Mouse (Mus musculus): ENCODE results near the gene Sox13. TPM values are rescaled to one million over a fixed set of nuclear protein-coding genes. Genes with fewer than 3 reads are reported as not detected.
"Not testable (repeated sequence)": the region's sequence is repeated elsewhere in the genome, so short reads cannot be mapped to it uniquely, and the experiment has no call there.

The Sox13 gene
- polyA plus RNA-seq, 1 experiment from 2014 or later, result 33.6 TPM

DNA sequence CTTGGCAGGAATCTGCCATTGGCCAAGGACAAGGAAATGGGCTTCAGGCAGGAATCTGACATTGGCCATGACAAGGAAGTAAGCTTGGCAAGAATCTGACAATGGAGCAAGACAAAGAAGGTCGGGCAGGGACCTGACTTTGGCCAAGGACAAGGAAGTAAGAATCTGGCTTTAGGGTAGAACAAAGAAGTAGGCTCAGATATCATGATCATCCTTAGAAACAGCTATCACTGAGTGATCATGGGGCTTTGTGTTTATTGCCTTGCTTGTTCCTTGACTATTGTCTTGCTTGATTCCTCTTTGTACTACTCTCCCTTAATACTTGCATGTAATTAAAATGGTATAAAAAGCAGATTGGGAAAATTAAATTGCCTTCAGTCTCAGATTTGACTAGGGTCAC, 83.8 kb downstream of the Sox13 start:
- H3K27me3 ChIP-seq; H3K36me3 ChIP-seq; H3K27ac ChIP-seq (replicated peaks); H3K4me1 ChIP-seq; H3K4me3 ChIP-seq; H3K9ac ChIP-seq (replicated peaks); H3K9me3 ChIP-seq; H3K4me2 ChIP-seq (replicated peaks); ATAC-seq (ENCODE audit: low FRiP score, low read depth): not testable (repeated sequence)
- WGBS, result 57% methylated on average over 1 of the region's 1 CpGs

DNA sequence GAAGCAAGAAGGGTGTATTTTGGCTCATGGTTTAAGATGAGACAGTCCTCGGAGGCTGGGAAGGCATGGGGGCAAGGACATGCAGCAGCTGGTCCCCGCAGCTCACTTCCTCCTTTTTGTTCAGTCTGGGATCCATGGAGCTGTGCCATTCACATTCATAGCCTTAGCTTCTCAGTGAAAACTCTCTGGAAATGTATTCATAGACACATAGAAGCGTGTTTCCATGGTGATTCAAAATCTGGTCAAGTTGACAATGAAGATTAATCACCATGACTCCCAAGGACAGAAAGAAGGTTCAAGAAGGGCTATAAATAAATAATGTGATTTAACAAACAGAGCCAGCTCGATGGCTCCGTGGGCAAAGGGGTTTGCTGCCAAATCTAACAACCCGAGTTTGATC, 90.2 kb downstream of the Sox13 start:
- no peak overlapping the region for H3K4me3 ChIP-seq
- no peak overlapping the region for H3K9ac ChIP-seq (replicated peaks)
- H3K4me2 ChIP-seq (replicated peaks), result no peak overlapping the region
- peaks cover 4% of the 10 kb centered on the region; the same call in 1 of the 2 replicates for H3K9me3 ChIP-seq
- peaks cover 23% of the 10 kb centered on the region for H3K27me3 ChIP-seq
- H3K4me1 ChIP-seq, result peaks cover 19% of the 10 kb centered on the region
- ATAC-seq (ENCODE audit: low FRiP score, low read depth), result no peak
- no peaks in the 10 kb centered on the region for H3K36me3 ChIP-seq
- H3K27ac ChIP-seq (replicated peaks), result no peak overlapping the region
- 35% methylated on average over 6 of the region's 6 CpGs for WGBS

DNA sequence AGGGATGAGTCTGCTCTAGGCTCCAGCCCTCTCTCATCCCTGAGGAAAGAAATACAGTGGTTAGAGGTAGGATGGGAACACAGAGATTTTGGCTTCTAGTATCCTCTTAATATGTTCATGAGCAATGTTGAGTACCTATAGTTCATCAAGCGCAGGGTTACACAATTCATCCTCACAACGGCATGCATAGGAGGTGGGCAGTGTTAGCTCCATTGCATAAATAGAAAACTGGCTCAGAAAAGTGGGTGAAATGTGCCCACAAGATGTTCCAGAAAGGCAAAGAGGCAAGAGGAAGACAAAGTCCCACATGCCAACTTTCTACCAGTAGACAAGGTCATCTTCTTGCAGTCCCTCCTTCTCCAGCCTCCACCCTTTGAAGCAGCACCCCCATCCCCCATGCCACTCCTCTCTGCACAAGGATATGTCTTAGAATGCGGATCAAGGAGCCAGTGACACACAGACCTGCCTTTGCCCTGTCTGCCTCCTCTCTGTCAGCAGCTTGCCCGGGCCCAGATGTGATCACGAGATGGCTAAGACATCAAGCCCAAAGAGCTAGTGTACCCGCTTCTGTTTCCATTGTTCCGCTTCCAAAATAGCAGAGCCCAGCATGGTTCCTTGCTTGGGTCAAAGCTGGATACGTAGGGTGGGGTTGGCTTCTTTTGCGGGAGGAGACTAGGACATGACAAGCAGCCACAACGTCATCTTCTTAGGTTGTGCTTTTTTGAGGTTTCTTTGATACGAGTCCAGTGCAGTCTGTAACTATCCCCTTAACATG, 91.3 kb downstream of the Sox13 start:
- Histone ChIP-seq H3K9me3 (peaks cover 4% of the 10 kb centered on the region; the same call in 1 of the 2 replicates), H3K9ac (replicated peaks) (no peak overlapping the region), H3K27me3 (peaks cover 34% of the 10 kb centered on the region), H3K4me2 (replicated peaks) (no peak overlapping the region), H3K36me3 (no peaks in the 10 kb centered on the region), H3K4me1 (peaks cover 29% of the 10 kb centered on the region), H3K4me3 (no peak overlapping the region), H3K27ac (replicated peaks) (no peak overlapping the region)
- WGBS, result 92% methylated on average over 11 of the region's 11 CpGs
- ATAC-seq (ENCODE audit: low FRiP score, low read depth), result no peak

Other genes with a start within 250 kb of the Sox13 start
- gene Golt1a, start 114.6 kb downstream of the Sox13 start, polyA plus RNA-seq (2016; fragmentation: Nextera tagmentation; extraction: Ambion mirVana), result not detected in 2 replicates
- not detected in 2 replicates for gene Kiss1, start 102.5 kb downstream of the Sox13 start, polyA plus RNA-seq (2016; fragmentation: Nextera tagmentation; extraction: Ambion mirVana)
- gene Ren1, start 73.9 kb downstream of the Sox13 start, polyA plus RNA-seq (2016; fragmentation: Nextera tagmentation; extraction: Ambion mirVana), result not detected in 2 replicates
- 3.8 and 3.9 TPM in 2 replicates for gene Etnk2, start 60.8 kb downstream of the Sox13 start, polyA plus RNA-seq (2016; fragmentation: Nextera tagmentation; extraction: Ambion mirVana)
- gene Snrpe, start 185.9 kb upstream of the Sox13 start, polyA plus RNA-seq (2016; fragmentation: Nextera tagmentation; extraction: Ambion mirVana), result 703 and 733 TPM in 2 replicates
- not detected in 2 replicates for gene Zbed6, start 236.5 kb upstream of the Sox13 start, polyA plus RNA-seq (2016; fragmentation: Nextera tagmentation; extraction: Ambion mirVana)
- 6.0 and 6.1 TPM in 2 replicates for gene Gm38394, start 236.9 kb upstream of the Sox13 start, polyA plus RNA-seq (2016; fragmentation: Nextera tagmentation; extraction: Ambion mirVana)